Mouse (Mus musculus): Measurements from ENCODE around the gene Abr. TPM values are rescaled to one million over a fixed set of nuclear protein-coding genes. Genes with fewer than 3 reads are reported as not detected.
A peak's percentile ranks its signal among the peaks of the same experiment; 100 is the strongest.

Abr gene
- polyA plus RNA-seq, 1 experiment, result 30.6 TPM

DNA sequence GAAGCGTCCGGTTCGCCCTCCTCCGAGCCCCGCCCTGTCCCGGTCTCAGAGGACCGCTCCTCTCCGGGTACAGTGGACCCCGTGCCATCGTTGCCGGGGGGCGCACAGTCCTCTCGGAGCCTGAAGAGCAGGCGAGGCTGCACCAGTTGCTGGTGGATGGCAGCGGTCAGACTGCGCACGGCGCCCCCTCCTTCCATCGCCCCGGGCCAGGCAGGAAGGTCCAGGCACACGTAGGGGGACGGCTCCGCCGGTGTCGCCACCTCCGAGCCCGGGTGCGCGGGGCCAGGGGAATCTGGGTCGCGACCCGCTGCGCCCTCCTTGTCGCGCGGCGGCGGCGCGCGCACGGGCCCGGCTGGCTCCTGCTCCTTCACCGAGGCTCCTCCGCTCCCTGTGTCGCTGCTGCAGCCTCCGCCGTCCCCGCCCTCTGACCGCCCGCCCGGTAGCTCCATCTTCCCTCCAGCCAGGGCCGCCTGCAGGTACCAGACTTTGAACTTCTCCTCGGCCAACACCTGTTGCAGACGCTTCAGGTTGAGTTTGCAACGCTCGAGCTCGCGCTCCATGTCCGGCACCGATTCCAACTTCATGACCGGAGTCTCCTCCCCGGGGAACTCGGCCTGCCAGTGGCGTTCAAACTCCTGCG is 572 bp upstream of the Abr start:
- TF ChIP-seq POLR2A (IDR thresholded peaks at IDR 0.05; ENCODE audit: insufficient read depth, low read length) (no peak), CTCF (IDR thresholded peaks at IDR 0.05; ENCODE audit: low read depth, low read length) (no peak), EP300 (IDR thresholded peaks at IDR 0.05; ENCODE audit: insufficient read depth, low read depth, low read length) (no peak)
- Histone ChIP-seq H3K36me3 (ENCODE audit: control insufficient read depth, insufficient read depth, low read length, poor library complexity, severe bottlenecking) (peaks cover 9% of the 10 kb centered on the region; the same call in 1 of the 2 replicates), H3K27me3 (ENCODE audit: control insufficient read depth, insufficient read depth, low read length, poor library complexity, severe bottlenecking) (no peaks in the 10 kb centered on the region), H3K4me1 (ENCODE audit: control insufficient read depth, insufficient read depth, low read length) (peaks cover 2% of the 10 kb centered on the region), H3K27ac (ENCODE audit: insufficient read depth, low read length) (0 out of 2 replicates have a peak overlapping the region, but pooled peaks have one; percentile 4), H3K4me3 (ENCODE audit: low read depth, low read length) (peak overlapping the region; percentile 89), H3K9me3 (replicated peaks; ENCODE audit: control insufficient read depth, insufficient read depth, low read length, poor library complexity, severe bottlenecking) (no peaks in the 10 kb centered on the region), H3K9ac (ENCODE audit: low read depth, poor library complexity, severe bottlenecking) (peak overlapping the region; percentile 91)

DNA sequence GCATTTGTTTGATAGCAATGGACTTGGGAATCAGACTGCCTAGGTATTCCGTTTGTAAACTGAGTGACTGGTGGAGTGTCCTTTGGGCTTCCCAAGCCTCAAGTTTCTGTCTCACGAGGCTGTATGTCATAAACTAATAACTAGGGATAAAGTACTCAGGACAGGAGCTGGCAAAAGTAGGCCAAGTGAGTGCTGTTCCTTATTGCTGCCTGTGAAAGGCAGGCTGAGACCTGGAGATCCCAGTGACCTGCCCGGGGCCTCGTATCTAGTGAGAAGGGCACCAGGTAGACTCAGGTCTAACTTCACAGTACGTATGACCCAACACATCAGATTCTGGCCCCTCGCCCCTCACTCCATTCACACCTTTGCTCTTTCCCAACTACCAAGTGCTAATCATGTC is 4.0 kb downstream of the Abr start:
- Histone ChIP-seq H3K9ac (ENCODE audit: low read depth, poor library complexity, severe bottlenecking) (no peak overlapping the region), H3K4me1 (ENCODE audit: control insufficient read depth, insufficient read depth, low read length) (peaks cover 3% of the 10 kb centered on the region), H3K27ac (ENCODE audit: insufficient read depth, low read length) (no peak overlapping the region), H3K9me3 (replicated peaks; ENCODE audit: control insufficient read depth, insufficient read depth, low read length, poor library complexity, severe bottlenecking) (no peaks in the 10 kb centered on the region), H3K36me3 (ENCODE audit: control insufficient read depth, insufficient read depth, low read length, poor library complexity, severe bottlenecking) (peaks cover 13% of the 10 kb centered on the region), H3K27me3 (ENCODE audit: control insufficient read depth, insufficient read depth, low read length, poor library complexity, severe bottlenecking) (no peaks in the 10 kb centered on the region), H3K4me3 (ENCODE audit: low read depth, low read length) (no peak overlapping the region)
- no peak for TF ChIP-seq POLR2A (IDR thresholded peaks at IDR 0.05; ENCODE audit: insufficient read depth, low read length)
- TF ChIP-seq EP300 (IDR thresholded peaks at IDR 0.05; ENCODE audit: insufficient read depth, low read depth, low read length), result no peak
- TF ChIP-seq CTCF (IDR thresholded peaks at IDR 0.05; ENCODE audit: low read depth, low read length), result no peak

DNA sequence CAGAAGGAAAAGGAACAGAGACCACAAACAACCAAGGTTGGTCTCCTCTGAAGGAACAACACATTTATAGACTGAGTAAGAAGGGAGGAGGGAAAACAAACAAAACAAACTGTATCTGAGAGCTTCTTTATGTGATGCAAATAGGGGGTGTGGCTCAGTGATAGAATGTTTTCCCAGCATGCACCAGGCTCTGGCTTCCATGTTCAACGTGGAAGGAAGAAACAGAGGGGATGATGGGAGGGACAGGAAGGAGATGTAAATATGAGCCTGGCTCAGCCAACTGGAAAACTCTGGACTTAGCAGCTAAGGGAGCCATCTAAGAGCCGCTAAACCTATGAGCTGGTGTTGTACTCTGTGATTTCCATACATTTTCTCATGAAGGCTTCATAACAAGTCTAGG is 7.9 kb downstream of the Abr start:
- TF ChIP-seq CTCF (IDR thresholded peaks at IDR 0.05; ENCODE audit: low read depth, low read length) (no peak), POLR2A (IDR thresholded peaks at IDR 0.05; ENCODE audit: insufficient read depth, low read length) (no peak), EP300 (IDR thresholded peaks at IDR 0.05; ENCODE audit: insufficient read depth, low read depth, low read length) (no peak)
- H3K4me3 ChIP-seq (ENCODE audit: low read depth, low read length), result no peak overlapping the region

DNA sequence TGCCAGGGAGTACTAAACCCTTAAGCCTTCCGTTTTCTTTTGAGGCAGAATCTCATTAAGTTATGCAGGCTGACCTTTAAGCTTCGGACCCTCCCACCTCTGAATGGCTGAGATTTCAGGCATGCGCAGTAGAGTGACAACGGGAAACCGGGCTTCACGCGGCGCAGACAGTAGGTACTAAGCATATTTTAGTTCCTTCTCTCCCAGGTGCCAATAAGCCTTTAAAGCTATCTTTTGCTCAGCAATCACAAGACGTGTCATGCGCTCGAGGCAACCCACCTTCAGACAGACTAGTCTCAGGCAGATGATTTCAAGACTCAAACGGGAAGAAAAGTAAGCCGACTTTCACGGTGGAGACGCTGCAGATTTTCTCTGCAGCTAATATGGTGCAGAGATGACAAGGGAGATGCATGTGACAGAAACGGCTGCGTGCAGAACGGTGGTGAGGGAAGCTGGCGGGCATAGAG is 9.4 kb downstream of the Abr start:
- peaks cover 6% of the 10 kb centered on the region for H3K9me3 ChIP-seq (replicated peaks; ENCODE audit: control insufficient read depth, insufficient read depth, low read length, poor library complexity, severe bottlenecking)
- TF ChIP-seq EP300 (IDR thresholded peaks at IDR 0.05; ENCODE audit: insufficient read depth, low read depth, low read length) (no peak), CTCF (IDR thresholded peaks at IDR 0.05; ENCODE audit: low read depth, low read length) (no peak), POLR2A (IDR thresholded peaks at IDR 0.05; ENCODE audit: insufficient read depth, low read length) (no peak)
- peaks cover 5% of the 10 kb centered on the region for H3K36me3 ChIP-seq (ENCODE audit: control insufficient read depth, insufficient read depth, low read length, poor library complexity, severe bottlenecking)
- peak overlapping the region; percentile 41 for H3K4me3 ChIP-seq (ENCODE audit: low read depth, low read length)
- H3K9ac ChIP-seq (ENCODE audit: low read depth, poor library complexity, severe bottlenecking), result 0 out of 2 replicates have a peak overlapping the region, but pooled peaks have one; percentile 26
- no peaks in the 10 kb centered on the region for H3K27me3 ChIP-seq (ENCODE audit: control insufficient read depth, insufficient read depth, low read length, poor library complexity, severe bottlenecking)
- peaks cover 4% of the 10 kb centered on the region for H3K4me1 ChIP-seq (ENCODE audit: control insufficient read depth, insufficient read depth, low read length)
- H3K27ac ChIP-seq (ENCODE audit: insufficient read depth, low read length), result no peak overlapping the region

More for the DNA sequence above, 7.9 kb downstream of the Abr start:
- H3K36me3 ChIP-seq (ENCODE audit: control insufficient read depth, insufficient read depth, low read length, poor library complexity, severe bottlenecking), result peaks cover 5% of the 10 kb centered on the region
- no peaks in the 10 kb centered on the region for H3K27me3 ChIP-seq (ENCODE audit: control insufficient read depth, insufficient read depth, low read length, poor library complexity, severe bottlenecking)
- peak overlapping the region; percentile 73 for H3K27ac ChIP-seq (ENCODE audit: insufficient read depth, low read length)
- H3K9me3 ChIP-seq (replicated peaks; ENCODE audit: control insufficient read depth, insufficient read depth, low read length, poor library complexity, severe bottlenecking), result peaks cover 6% of the 10 kb centered on the region
- 0 out of 2 replicates have a peak overlapping the region, but pooled peaks have one; percentile 34 for H3K9ac ChIP-seq (ENCODE audit: low read depth, poor library complexity, severe bottlenecking)
- peaks cover 4% of the 10 kb centered on the region for H3K4me1 ChIP-seq (ENCODE audit: control insufficient read depth, insufficient read depth, low read length)

DNA sequence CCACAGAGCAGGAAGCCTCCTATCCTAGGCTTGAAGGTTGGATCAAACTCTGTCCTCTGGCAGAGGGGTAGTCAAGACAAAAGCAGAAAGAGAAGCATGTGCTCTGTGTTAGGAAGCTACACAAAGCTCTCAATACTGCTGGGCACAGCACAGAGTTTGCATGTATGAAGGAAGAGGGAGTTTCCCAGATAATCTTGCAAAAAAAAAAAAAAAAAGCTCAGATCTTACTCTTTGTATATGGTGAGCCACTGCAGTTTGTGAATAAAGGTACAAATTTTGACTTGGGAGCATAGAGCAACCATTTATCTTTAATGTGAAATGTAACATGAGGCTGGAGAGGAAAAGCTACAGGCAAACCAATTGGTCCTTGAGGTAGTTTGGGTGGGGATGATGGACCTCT is 11.2 kb downstream of the Abr start:
- TF ChIP-seq POLR2A (IDR thresholded peaks at IDR 0.05; ENCODE audit: insufficient read depth, low read length), result no peak
- TF ChIP-seq CTCF (IDR thresholded peaks at IDR 0.05; ENCODE audit: low read depth, low read length), result no peak
- TF ChIP-seq EP300 (IDR thresholded peaks at IDR 0.05; ENCODE audit: insufficient read depth, low read depth, low read length), result no peak
- Histone ChIP-seq H3K9ac (ENCODE audit: low read depth, poor library complexity, severe bottlenecking) (no peak overlapping the region), H3K27ac (ENCODE audit: insufficient read depth, low read length) (no peak overlapping the region), H3K4me3 (ENCODE audit: low read depth, low read length) (no peak overlapping the region), H3K27me3 (ENCODE audit: control insufficient read depth, insufficient read depth, low read length, poor library complexity, severe bottlenecking) (no peaks in the 10 kb centered on the region), H3K4me1 (ENCODE audit: control insufficient read depth, insufficient read depth, low read length) (peaks cover 4% of the 10 kb centered on the region), H3K9me3 (replicated peaks; ENCODE audit: control insufficient read depth, insufficient read depth, low read length, poor library complexity, severe bottlenecking) (peaks cover 6% of the 10 kb centered on the region), H3K36me3 (ENCODE audit: control insufficient read depth, insufficient read depth, low read length, poor library complexity, severe bottlenecking) (no peaks in the 10 kb centered on the region; the same call in none of the 2 replicates)

DNA sequence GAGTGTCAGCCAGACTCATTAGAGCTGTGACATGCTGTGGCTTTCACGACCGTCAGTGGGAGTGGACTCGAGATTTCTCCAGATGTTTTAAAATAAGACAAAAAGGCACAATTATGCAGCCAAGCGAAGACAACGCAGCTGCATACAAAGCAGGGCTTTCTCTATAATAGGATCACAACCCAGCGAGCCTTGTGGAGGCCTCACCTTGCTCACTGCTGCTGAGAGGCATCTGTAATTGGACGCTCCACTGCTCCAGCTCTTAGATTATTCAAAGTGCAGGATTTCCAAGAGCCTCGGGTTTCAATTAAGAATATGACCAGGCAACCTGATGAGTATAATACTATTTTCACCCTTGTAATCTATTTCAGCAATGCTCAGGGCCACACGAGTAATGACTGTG is 15.6 kb downstream of the Abr start:
- TF ChIP-seq CTCF (IDR thresholded peaks at IDR 0.05; ENCODE audit: low read depth, low read length), result no peak
- TF ChIP-seq POLR2A (IDR thresholded peaks at IDR 0.05; ENCODE audit: insufficient read depth, low read length), result no peak
- H3K36me3 ChIP-seq (ENCODE audit: control insufficient read depth, insufficient read depth, low read length, poor library complexity, severe bottlenecking), result no peaks in the 10 kb centered on the region; the same call in none of the 2 replicates
- H3K9me3 ChIP-seq (replicated peaks; ENCODE audit: control insufficient read depth, insufficient read depth, low read length, poor library complexity, severe bottlenecking), result peaks cover 6% of the 10 kb centered on the region
- H3K27ac ChIP-seq (ENCODE audit: insufficient read depth, low read length), result no peak overlapping the region
- no peaks in the 10 kb centered on the region for H3K27me3 ChIP-seq (ENCODE audit: control insufficient read depth, insufficient read depth, low read length, poor library complexity, severe bottlenecking)
- no peak overlapping the region for H3K4me3 ChIP-seq (ENCODE audit: low read depth, low read length)
- no peak overlapping the region for H3K9ac ChIP-seq (ENCODE audit: low read depth, poor library complexity, severe bottlenecking)
- H3K4me1 ChIP-seq (ENCODE audit: control insufficient read depth, insufficient read depth, low read length), result no peaks in the 10 kb centered on the region
